Mouse (Mus musculus): ENCODE measurements around the gene Pxn. TPM values are rescaled to one million over a fixed set of nuclear protein-coding genes. Genes with fewer than 3 reads are reported as not detected.
"Not testable (repeated sequence)": the region's sequence is repeated elsewhere in the genome, so short reads cannot be mapped to it uniquely, and the experiment has no call there.

The Pxn gene
- polyA plus RNA-seq, 1 experiment from 2014 or later: 23.4 TPM

GRCm38 (mm10) chr5:115514896-115515587, 8.6 kb downstream of the Pxn start:
- peaks cover 10% of the 10 kb centered on the region for H3K36me3 ChIP-seq
- 66% methylated on average over 20 of the region's 20 CpGs for WGBS
- H3K9ac ChIP-seq: 0 out of 2 replicates have a peak overlapping the region, but pooled peaks have one; percentile 39
- H3K27me3 ChIP-seq: no peaks in the 10 kb centered on the region
- no peaks in the 10 kb centered on the region for H3K9me3 ChIP-seq
- H3K4me1 ChIP-seq (replicated peaks): peaks cover 17% of the 10 kb centered on the region
- H3K4me2 ChIP-seq: 0 out of 2 replicates have a peak overlapping the region, but pooled peaks have one; percentile 4
- ATAC-seq (ENCODE audit: low FRiP score): no peak
- H3K27ac ChIP-seq: peak overlapping the region; percentile 73
- no peak overlapping the region for H3K4me3 ChIP-seq

DNA sequence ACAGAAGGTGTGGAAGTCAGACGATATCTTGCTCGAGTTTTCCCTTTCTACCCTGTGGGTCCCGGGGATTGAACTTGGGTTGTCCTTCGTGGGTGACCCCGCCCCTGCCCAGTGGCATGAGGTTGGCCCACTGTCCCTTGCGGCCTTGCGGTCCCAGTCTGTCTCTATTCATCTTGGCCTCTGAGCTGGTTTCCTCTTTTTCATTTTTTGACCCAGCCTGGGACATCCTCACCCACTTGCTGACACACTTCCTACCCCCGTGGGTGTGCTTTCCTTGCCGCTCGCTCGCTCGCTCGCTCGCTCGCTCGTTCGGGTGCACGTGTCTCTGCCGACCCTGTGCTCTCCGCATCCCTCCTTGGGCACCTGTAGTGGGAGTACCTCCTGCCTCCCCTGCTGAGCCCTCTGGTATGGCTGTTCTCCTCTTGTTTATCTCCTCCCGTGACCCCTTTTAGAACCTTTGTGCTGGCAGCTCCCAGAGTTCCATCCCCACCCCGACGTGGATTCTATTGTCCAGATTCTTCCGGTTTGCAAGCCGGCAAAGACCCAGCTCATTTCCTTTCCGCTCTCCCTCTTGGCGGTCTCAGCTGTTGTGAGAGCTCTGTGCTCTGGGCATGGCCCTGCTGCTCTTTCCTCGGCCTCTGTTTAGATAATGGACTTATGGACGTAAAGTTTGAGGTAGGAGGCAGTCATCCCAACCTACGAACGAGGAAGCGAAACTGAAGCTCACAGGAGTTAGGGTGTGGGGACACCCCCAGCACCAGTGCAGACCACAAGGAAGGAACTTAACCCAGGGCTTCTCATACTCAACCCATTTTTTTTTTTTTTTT, 9.8 kb downstream of the Pxn start:
- no peak overlapping the region for H3K9ac ChIP-seq
- no peaks in the 10 kb centered on the region for H3K27me3 ChIP-seq
- no peak overlapping the region for H3K4me2 ChIP-seq
- peaks cover 13% of the 10 kb centered on the region for H3K36me3 ChIP-seq
- ATAC-seq (ENCODE audit: low FRiP score): no peak
- H3K27ac ChIP-seq: 0 out of 2 replicates have a peak overlapping the region, but pooled peaks have one; percentile 18
- 78% methylated on average over 32 of the region's 32 CpGs for WGBS
- no peak overlapping the region for H3K4me3 ChIP-seq
- H3K4me1 ChIP-seq (replicated peaks): peaks cover 18% of the 10 kb centered on the region
- H3K9me3 ChIP-seq: no peaks in the 10 kb centered on the region

- Histone ChIP-seq H3K9ac (no peak overlapping the region), H3K27me3 (no peaks in the 10 kb centered on the region), H3K4me2 (no peak overlapping the region), H3K9me3 (no peaks in the 10 kb centered on the region), H3K4me3 (no peak overlapping the region), H3K4me1 (replicated peaks) (peaks cover 18% of the 10 kb centered on the region), H3K36me3 (peaks cover 13% of the 10 kb centered on the region), H3K27ac (no peak overlapping the region)
- ATAC-seq (ENCODE audit: low FRiP score): no peak
- 92% methylated on average over 7 of the region's 7 CpGs for WGBS
These were observed 10.4 kb downstream of the Pxn start for GRCm38 (mm10) chr5:115516908-115517307.

- H3K9ac ChIP-seq: no peak overlapping the region
- H3K36me3 ChIP-seq: peaks cover 13% of the 10 kb centered on the region
- ATAC-seq (ENCODE audit: low FRiP score): no peak
- no peak overlapping the region for H3K4me2 ChIP-seq
- H3K9me3 ChIP-seq: no peaks in the 10 kb centered on the region
- H3K27ac ChIP-seq: no peak overlapping the region
- WGBS: 96% methylated on average over 9 of the region's 9 CpGs
- H3K4me1 ChIP-seq (replicated peaks): peaks cover 18% of the 10 kb centered on the region
- no peaks in the 10 kb centered on the region for H3K27me3 ChIP-seq
- no peak overlapping the region for H3K4me3 ChIP-seq
These were observed 11.0 kb downstream of the Pxn start for GRCm38 (mm10) chr5:115517501-115517900.

GRCm38 (mm10) chr5:115518214-115518613, 11.7 kb downstream of the Pxn start:
- ATAC-seq (ENCODE audit: low FRiP score); H3K9me3 ChIP-seq: not testable (repeated sequence)
- H3K4me1 ChIP-seq (replicated peaks): peaks cover 18% of the 10 kb centered on the region

GRCm38 (mm10) chr5:115520325-115520869, 13.9 kb downstream of the Pxn start:
- Histone ChIP-seq H3K9ac (no peak overlapping the region), H3K4me1 (replicated peaks) (peaks cover 22% of the 10 kb centered on the region), H3K9me3 (no peaks in the 10 kb centered on the region), H3K36me3 (peaks cover 13% of the 10 kb centered on the region), H3K4me3 (no peak overlapping the region), H3K27me3 (no peaks in the 10 kb centered on the region), H3K27ac (peak overlapping the region; percentile 52; the same call in 1 of the 2 replicates), H3K4me2 (no peak overlapping the region)
- no peak for ATAC-seq (ENCODE audit: low FRiP score)
- 77% methylated on average over 21 of the region's 21 CpGs for WGBS

More at GRCm38 (mm10) chr5:115518214-115518613, 11.7 kb downstream of the Pxn start:
- H3K27me3 ChIP-seq, H3K27ac ChIP-seq, H3K4me2 ChIP-seq, H3K9ac ChIP-seq, H3K4me3 ChIP-seq: not testable (repeated sequence)
- WGBS: 93% methylated on average over 6 of the region's 8 CpGs
- H3K36me3 ChIP-seq: peaks cover 13% of the 10 kb centered on the region

GRCm38 (mm10) chr5:115521553-115522461, 15.3 kb downstream of the Pxn start:
- H3K9ac ChIP-seq: no peak overlapping the region
- peaks cover 6% of the 10 kb centered on the region for H3K36me3 ChIP-seq
- 68% methylated on average over 21 of the region's 21 CpGs for WGBS
- H3K4me2 ChIP-seq: no peak overlapping the region
- no peak overlapping the region for H3K4me3 ChIP-seq
- peak overlapping the region; percentile 8; the same call in 1 of the 2 replicates for H3K27ac ChIP-seq
- H3K27me3 ChIP-seq: no peaks in the 10 kb centered on the region
- no peak for ATAC-seq (ENCODE audit: low FRiP score)
- peaks cover 23% of the 10 kb centered on the region for H3K4me1 ChIP-seq (replicated peaks)
- no peaks in the 10 kb centered on the region for H3K9me3 ChIP-seq

DNA sequence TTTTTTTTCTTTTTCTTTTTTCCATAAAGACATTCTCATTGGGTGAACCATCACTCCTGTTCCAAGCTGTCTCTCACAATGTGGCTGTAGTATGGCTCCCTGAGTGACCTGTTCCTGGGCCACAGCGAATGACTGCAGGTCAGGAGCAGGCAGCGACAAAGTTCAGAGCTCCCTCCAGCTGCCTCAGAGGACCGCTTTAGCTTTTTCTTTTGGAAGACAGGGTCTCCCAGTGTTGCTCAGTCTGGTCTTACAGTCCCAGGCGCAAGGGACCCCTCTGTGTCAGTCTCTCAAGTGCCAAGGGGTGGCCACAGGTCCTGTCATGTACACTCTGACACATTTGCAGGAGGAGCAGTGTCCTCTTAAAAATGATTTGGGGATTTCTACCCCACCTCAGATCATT, 16.1 kb downstream of the Pxn start:
- Histone ChIP-seq H3K9ac (peak overlapping the region; percentile 35; the same call in 1 of the 2 replicates), H3K4me1 (replicated peaks) (peaks cover 23% of the 10 kb centered on the region), H3K4me2 (no peak overlapping the region), H3K9me3 (no peaks in the 10 kb centered on the region), H3K4me3 (no peak overlapping the region), H3K27me3 (no peaks in the 10 kb centered on the region), H3K27ac (peak overlapping the region; percentile 62; the same call in 1 of the 2 replicates), H3K36me3 (peaks cover 4% of the 10 kb centered on the region)
- ATAC-seq (ENCODE audit: low FRiP score): no peak
- 86% methylated on average over 4 of the region's 4 CpGs for WGBS

GRCm38 (mm10) chr5:115522981-115523499, 16.6 kb downstream of the Pxn start:
- 74% methylated on average over 15 of the region's 15 CpGs for WGBS
- Histone ChIP-seq H3K9me3 (no peaks in the 10 kb centered on the region), H3K9ac (peak overlapping the region; percentile 35; the same call in 1 of the 2 replicates), H3K27me3 (no peaks in the 10 kb centered on the region), H3K27ac (peak overlapping the region; percentile 62; the same call in 1 of the 2 replicates), H3K4me1 (replicated peaks) (peaks cover 23% of the 10 kb centered on the region), H3K4me2 (no peak overlapping the region), H3K4me3 (no peak overlapping the region), H3K36me3 (peaks cover 3% of the 10 kb centered on the region; the same call in 1 of the 2 replicates)
- ATAC-seq (ENCODE audit: low FRiP score): no peak

- H3K9ac ChIP-seq: peak overlapping the region; percentile 43
These were observed 17.5 kb downstream of the Pxn start for GRCm38 (mm10) chr5:115523971-115524370.

DNA sequence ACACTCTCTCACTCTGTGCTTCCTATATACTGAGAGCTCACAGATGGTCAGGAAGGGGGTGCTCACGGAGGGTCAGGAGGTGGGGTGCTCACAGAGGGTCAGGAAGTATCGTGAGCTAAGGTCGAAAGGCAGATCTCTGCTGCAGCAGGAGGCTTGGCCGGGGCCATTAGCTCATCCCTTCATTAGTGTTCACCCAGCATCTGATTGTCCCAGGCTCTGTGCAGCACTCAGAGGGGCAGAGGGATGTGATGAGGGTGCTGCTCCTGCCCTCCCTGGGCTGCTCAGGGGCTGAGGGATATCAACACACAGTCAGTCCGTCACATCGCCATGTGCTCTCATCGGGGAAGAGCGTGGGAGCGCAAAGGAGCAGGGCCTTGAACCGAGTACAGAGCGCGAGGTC, 18.0 kb downstream of the Pxn start:
- Histone ChIP-seq H3K4me2 (no peak overlapping the region), H3K27me3 (no peaks in the 10 kb centered on the region), H3K36me3 (peaks cover 3% of the 10 kb centered on the region; the same call in 1 of the 2 replicates), H3K4me1 (replicated peaks) (peaks cover 29% of the 10 kb centered on the region), H3K9me3 (no peaks in the 10 kb centered on the region), H3K4me3 (no peak overlapping the region), H3K27ac (0 out of 2 replicates have a peak overlapping the region, but pooled peaks have one; percentile 30), H3K9ac (peak overlapping the region; percentile 43)
- WGBS: 53% methylated on average over 12 of the region's 12 CpGs
- no peak for ATAC-seq (ENCODE audit: low FRiP score)

More at GRCm38 (mm10) chr5:115523971-115524370, 17.5 kb downstream of the Pxn start:
- Histone ChIP-seq H3K9me3 (no peaks in the 10 kb centered on the region), H3K4me3 (no peak overlapping the region), H3K27ac (0 out of 2 replicates have a peak overlapping the region, but pooled peaks have one; percentile 30), H3K36me3 (peaks cover 3% of the 10 kb centered on the region; the same call in 1 of the 2 replicates), H3K4me2 (peak overlapping the region; percentile 17; the same call in 1 of the 2 replicates), H3K4me1 (replicated peaks) (peaks cover 26% of the 10 kb centered on the region), H3K27me3 (no peaks in the 10 kb centered on the region)
- ATAC-seq (ENCODE audit: low FRiP score): no peak
- 7% methylated on average over 15 of the region's 15 CpGs for WGBS

Data from hindbrain, embryonic 13.5 days (tissue).